Mouse (Mus musculus): ENCODE measurements at regions not wholly inside any gene's neighbourhood (a gene's known extent, or its start where the extent isn't known, plus 50 kb on each side); places are given as distances from the start of the nearest gene placed in this dataset.

GRCm38 (mm10) chr11:113182083-113182861, 400.2 kb downstream of the Sox9 start:
- no peak for DNase-seq (ENCODE audit: low spot score)

- DNase-seq (ENCODE audit: low spot score): no peak
Measured at GRCm38 (mm10) chr11:113183556-113183955, 401.5 kb downstream of the Sox9 start.

- DNase-seq (ENCODE audit: low spot score): no peak
Measured at GRCm38 (mm10) chr11:113184095-113184494, 402.1 kb downstream of the Sox9 start.

- no peak for DNase-seq (ENCODE audit: low spot score)
Measured at GRCm38 (mm10) chr11:113187407-113187806, 405.4 kb downstream of the Sox9 start.

- no peak for DNase-seq (ENCODE audit: low spot score)
Measured at GRCm38 (mm10) chr11:113188263-113188920, 406.4 kb downstream of the Sox9 start.

- DNase-seq (ENCODE audit: low spot score): no peak
Measured at GRCm38 (mm10) chr11:113190006-113190405, 408.0 kb downstream of the Sox9 start.

GRCm38 (mm10) chr11:113190520-113190919, 408.5 kb downstream of the Sox9 start:
- DNase-seq (ENCODE audit: low spot score): no peak

GRCm38 (mm10) chr11:113191006-113191405, 409.0 kb downstream of the Sox9 start:
- no peak for DNase-seq (ENCODE audit: low spot score)

GRCm38 (mm10) chr11:113192086-113192856, 410.2 kb downstream of the Sox9 start:
- no peak for DNase-seq (ENCODE audit: low spot score)

GRCm38 (mm10) chr11:113194144-113194827, 412.3 kb downstream of the Sox9 start:
- DNase-seq (ENCODE audit: low spot score): no peak

Measured in urinary bladder, postnatal 14 days (tissue).